Mouse (Mus musculus) CH12.LX (cell line): Measurements from ENCODE around the gene Fga. TPM values are rescaled to one million over a fixed set of nuclear protein-coding genes. Genes with fewer than 3 reads are reported as not detected.

ENCODE experiments used
- DNase-seq: peaks from one replicate; pipeline ENCODE4 v3.0.0-alpha.2; 2013; ENCODE audit errors: extremely low read depth
- H3K27ac ChIP-seq: 2 replicates; pipeline ENCODE4 v1.5.1; 2012; ENCODE audit warnings: low read depth, mild to moderate bottlenecking, control low read depth, moderate library complexity; ENCODE audit not compliant: insufficient read depth
- H3K27me3 ChIP-seq: replicated peaks from 2 replicates; pipeline ENCODE3; 2012; ENCODE audit warnings: inconsistent platforms
- H3K36me3 ChIP-seq, 2 experiments: replicated peaks in 1 of 2; 2 replicates each; pipeline versions ENCODE3 to v1.6.1; 2012; ENCODE audit warnings: inconsistent platforms in 1 of 2, low read length in 1 of 2, mild to moderate bottlenecking in 1 of 2, mixed read lengths in 1 of 2, moderate library complexity in 1 of 2; ENCODE audit not compliant: control insufficient read depth in 1 of 2, insufficient read depth in 1 of 2
- H3K4me1 ChIP-seq, 2 experiments: 2 replicates each; pipeline ENCODE4 v1.6.1; 2012; ENCODE audit warnings: inconsistent platforms in 1 of 2, moderate library complexity in 1 of 2; ENCODE audit not compliant: insufficient read depth in 2 of 2, control insufficient read depth in 1 of 2
- H3K4me2 ChIP-seq: 2 replicates; pipeline ENCODE4 v1.6.1; 2012; ENCODE audit warnings: low read depth, mild to moderate bottlenecking, control low read depth; ENCODE audit not compliant: poor library complexity, insufficient read depth, severe bottlenecking
- H3K4me3 ChIP-seq, 3 experiments: fragments of 150-350 bp in 1 of 3; sonication (generic) in 1 of 3; replicated peaks in 1 of 3; 2 replicates each; pipeline versions ENCODE3 to v1.5.1; 2011 to 2012; ENCODE audit warnings: low read depth in 2 of 3, low read length in 2 of 3, mild to moderate bottlenecking in 2 of 3, moderate library complexity in 2 of 3, control low read depth in 1 of 3, improper control_type of control experiment in 1 of 3, inconsistent platforms in 1 of 3, mixed read lengths in 1 of 3; ENCODE audit not compliant: poor library complexity in 1 of 3
- H3K79me2 ChIP-seq: replicated peaks from 2 replicates; pipeline ENCODE4 v1.6.1; 2012; ENCODE audit warnings: mild to moderate bottlenecking, moderate library complexity; ENCODE audit not compliant: control insufficient read depth, poor library complexity, insufficient read depth, severe bottlenecking; ENCODE audit errors: extremely low read depth
- H3K9ac ChIP-seq: 2 replicates; pipeline ENCODE4 v1.6.1; 2012; ENCODE audit warnings: low read depth, mild to moderate bottlenecking, control low read depth, moderate library complexity; ENCODE audit not compliant: insufficient read depth
- H3K9me3 ChIP-seq: replicated peaks from 2 replicates; pipeline ENCODE3; 2012; ENCODE audit warnings: low read length, inconsistent platforms, mixed read lengths
- CHD1 ChIP-seq: IDR thresholded peaks from 2 replicates; pipeline ENCODE4 v1.6.1; 2012; ENCODE audit warnings: low read depth, low read length, improper control_type of control experiment, inconsistent platforms
- CHD2 ChIP-seq: IDR thresholded peaks from 2 replicates; pipeline ENCODE4 v1.6.1; 2011; ENCODE audit warnings: low read length, improper control_type of control experiment
- CTCF ChIP-seq, 2 experiments: IDR thresholded peaks in 1 of 2; conservative IDR thresholded peaks in 1 of 2; 2 replicates each; pipeline ENCODE4 v1.5.1; 2011 to 2012; ENCODE audit warnings: low read depth in 2 of 2, low read length in 2 of 2, improper control_type of control experiment in 1 of 2, inconsistent platforms in 1 of 2, mild to moderate bottlenecking in 1 of 2, moderate library complexity in 1 of 2
- EP300 ChIP-seq: IDR thresholded peaks from 2 replicates; pipeline ENCODE4 v1.6.1; 2011; ENCODE audit warnings: low read length, improper control_type of control experiment
- GABPA ChIP-seq: IDR thresholded peaks from 2 replicates; pipeline ENCODE4 v1.6.1; 2012; ENCODE audit warnings: low read depth, low read length, improper control_type of control experiment, inconsistent platforms; ENCODE audit not compliant: insufficient replicate concordance
- HCFC1 ChIP-seq: IDR thresholded peaks from 2 replicates; pipeline ENCODE4 v1.6.1; 2012; ENCODE audit warnings: low read depth, mild to moderate bottlenecking, inconsistent platforms, low read length, improper control_type of control experiment
- JUN ChIP-seq: IDR thresholded peaks from 2 replicates; pipeline ENCODE4 v1.6.1; 2011; ENCODE audit warnings: low read depth, mild to moderate bottlenecking, low read length, improper control_type of control experiment, moderate library complexity; ENCODE audit not compliant: insufficient read depth
- MAX ChIP-seq: IDR thresholded peaks from 2 replicates; pipeline ENCODE4 v1.6.1; 2011; ENCODE audit warnings: low read length, improper control_type of control experiment
- MAZ ChIP-seq: IDR thresholded peaks from 2 replicates; pipeline ENCODE4 v1.6.1; 2012; ENCODE audit warnings: low read depth, mild to moderate bottlenecking, inconsistent platforms, low read length, improper control_type of control experiment, moderate library complexity
- MEF2A ChIP-seq: IDR thresholded peaks from 2 replicates; pipeline ENCODE4 v1.6.1; 2014; ENCODE audit warnings: low read depth, mild to moderate bottlenecking, inconsistent platforms, low read length, improper control_type of control experiment, borderline replicate concordance
- NELFE ChIP-seq: IDR thresholded peaks from 2 replicates; pipeline ENCODE4 v1.6.1; 2011; ENCODE audit warnings: low read depth, low read length, improper control_type of control experiment
- NRF1 ChIP-seq: IDR thresholded peaks from 2 replicates; pipeline ENCODE4 v1.6.1; 2014; ENCODE audit warnings: low read depth, mild to moderate bottlenecking, inconsistent platforms, low read length, improper control_type of control experiment, moderate library complexity
- POLR2A ChIP-seq: IDR thresholded peaks from 2 replicates; pipeline ENCODE4 v1.6.1; 2011; ENCODE audit warnings: low read depth, mild to moderate bottlenecking, improper control_type of control experiment, low read length
- POLR2AphosphoS2 ChIP-seq: IDR thresholded peaks from 2 replicates; pipeline ENCODE4 v1.6.1; 2011; ENCODE audit warnings: low read depth, low read length, improper control_type of control experiment
- RCOR1 ChIP-seq: conservative IDR thresholded peaks from 2 replicates; pipeline ENCODE4 v1.6.1; 2012; ENCODE audit warnings: low read depth, mild to moderate bottlenecking, inconsistent platforms, low read length, improper control_type of control experiment
- SIN3A ChIP-seq: IDR thresholded peaks from 2 replicates; pipeline ENCODE4 v1.6.1; 2012; ENCODE audit warnings: low read length, improper control_type of control experiment, inconsistent platforms
- SMC3 ChIP-seq: IDR thresholded peaks from 2 replicates; pipeline ENCODE4 v1.6.1; 2011; ENCODE audit warnings: low read depth, low read length, improper control_type of control experiment
- TBP ChIP-seq: conservative IDR thresholded peaks from 2 replicates; pipeline ENCODE4 v1.6.1; 2011; ENCODE audit warnings: low read depth, low read length, improper control_type of control experiment
- ZC3H11A ChIP-seq: IDR thresholded peaks from 2 replicates; pipeline ENCODE4 v1.6.1; 2012; ENCODE audit warnings: low read depth, mild to moderate bottlenecking, inconsistent platforms, low read length, improper control_type of control experiment
- ZKSCAN1 ChIP-seq: IDR thresholded peaks from 2 replicates; pipeline ENCODE4 v1.6.1; 2012; ENCODE audit warnings: low read depth, inconsistent platforms, low read length, improper control_type of control experiment, borderline replicate concordance
- ZNF384 ChIP-seq: IDR thresholded peaks from 2 replicates; pipeline ENCODE4 v1.6.1; 2012; ENCODE audit warnings: low read depth, low read length, improper control_type of control experiment, inconsistent platforms
- dilution Hi-C: fragments of 300-500 bp; cut with MboI; formaldehyde crosslinking; loops from 2 replicates; pipeline ENCODE4 v1.14.3; 2020; ENCODE audit warnings: low sequenced_read_pairs; ENCODE audit not compliant: extremely low pct_unique_long_range_greater_than_20kb, extremely low pct_ligation_motif_present
- in situ Hi-C: fragments of 300-500 bp; cut with MboI; formaldehyde crosslinking; loops from 3 replicates; pipeline ENCODE4 v1.14.3; 2019; ENCODE audit warnings: low sequenced_read_pairs, low pct_ligation_motif_present, low pct_unique_long_range_greater_than_20kb, mixed read lengths
- polyA plus RNA-seq: library from polyadenylated mRNA; unstranded; fragments of >175 nt; gene quantifications from 2 replicates; pipeline ENCODE4 v1.2.1, GENCODE M21; 2012; ENCODE audit warnings: low read depth; ENCODE audit not compliant: insufficient read length
- total RNA-seq, 2 experiments: library from RNA; depleted of rRNA; stranded (reverse); fragments of 300-350 nt in 1 of 2; fragments of >200 nt in 1 of 2; gene quantifications; 2 replicates each; pipeline ENCODE4 v1.2.3; 2012 to 2014

Fga gene
- total and polyA plus RNA-seq, 3 experiments: not detected

DNA sequence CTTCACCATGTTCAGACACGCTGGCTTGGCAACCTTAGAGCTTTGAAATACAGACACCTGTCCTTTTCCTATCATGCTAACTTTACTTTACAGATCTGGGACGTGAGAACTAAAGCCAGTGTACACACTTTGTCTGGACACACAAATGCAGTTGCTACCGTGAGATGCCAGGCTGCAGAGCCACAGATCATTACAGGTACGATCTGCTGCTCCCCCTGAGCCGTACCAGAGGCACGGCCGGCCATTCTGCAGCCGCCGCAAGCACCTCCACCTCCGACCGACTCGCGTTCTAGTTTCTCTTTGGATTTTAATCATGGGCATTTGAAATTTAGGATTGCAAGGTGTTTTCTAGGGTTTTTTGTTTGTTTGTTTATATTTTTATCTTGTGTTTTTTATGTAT, 43.0 kb downstream of the Fga start:
- Histone ChIP-seq H3K4me2 (no peak overlapping the region), H3K36me3 (peaks cover 61 to 88% of the 10 kb centered on the region in 2 experiments), H3K4me1 (no peaks in the 10 kb centered on the region), H3K27me3 (no peaks in the 10 kb centered on the region), H3K9ac (no peak overlapping the region), H3K79me2 (no peaks in the 10 kb centered on the region), H3K4me3 (no peak overlapping the region), H3K9me3 (no peaks in the 10 kb centered on the region), H3K27ac (no peak overlapping the region)
- dilution Hi-C loops (no loop called here), in situ Hi-C loops (no loop called here)
- DNase-seq: no peak
- TF ChIP-seq HCFC1: no peak
- no peak for TF ChIP-seq MEF2A
- no peak for TF ChIP-seq JUN
- no peak for TF ChIP-seq ZC3H11A
- no peak for TF ChIP-seq MAZ
- TF ChIP-seq RCOR1: no peak
- no peak for TF ChIP-seq ZKSCAN1
- TF ChIP-seq CTCF (conservative IDR thresholded peaks at IDR 0.05 in 1 of 2, IDR thresholded peaks at IDR 0.05 in 1 of 2; ENCODE audit: low read depth in 2 of 2, low read length in 2 of 2): no peak
- no peak for TF ChIP-seq GABPA
- no peak for TF ChIP-seq SMC3
- no peak for TF ChIP-seq EP300
- no peak for TF ChIP-seq NELFE
- TF ChIP-seq NRF1: no peak
- no peak for TF ChIP-seq CHD2
- TF ChIP-seq POLR2AphosphoS2: no peak
- no peak for TF ChIP-seq ZNF384
- TF ChIP-seq POLR2A: no peak

DNA sequence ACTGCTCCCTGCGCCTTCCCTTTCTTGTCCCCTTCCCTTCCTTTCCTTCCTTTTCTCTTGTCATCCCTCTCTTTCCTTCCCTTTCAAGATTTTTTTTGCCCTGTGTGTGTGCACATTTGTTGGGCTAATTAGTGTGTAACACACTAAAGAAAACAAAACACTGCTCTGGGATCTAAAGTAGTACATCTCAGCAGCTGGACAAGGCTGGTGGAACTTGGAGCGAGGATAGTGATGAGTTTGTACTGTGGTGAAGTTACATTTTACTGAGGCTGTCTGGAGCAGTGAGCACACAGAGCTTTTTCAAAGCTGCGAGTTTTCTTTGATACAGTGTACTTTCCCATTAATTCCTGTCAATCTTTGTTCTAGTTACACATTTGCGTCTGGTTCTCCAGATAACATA, 44.4 kb downstream of the Fga start:
- no peak for DNase-seq
- Histone ChIP-seq H3K4me1 (no peaks in the 10 kb centered on the region), H3K36me3 (peaks cover 53 to 84% of the 10 kb centered on the region in 2 experiments), H3K9ac (no peak overlapping the region), H3K4me3 (no peak overlapping the region), H3K9me3 (no peaks in the 10 kb centered on the region), H3K27me3 (no peaks in the 10 kb centered on the region), H3K4me2 (no peak overlapping the region), H3K27ac (no peak overlapping the region), H3K79me2 (no peaks in the 10 kb centered on the region)
- no peak for TF ChIP-seq SIN3A
- TF ChIP-seq CHD1: no peak
- no peak for TF ChIP-seq TBP
- no peak for TF ChIP-seq GABPA
- no peak for TF ChIP-seq EP300
- TF ChIP-seq MAX: no peak
- dilution Hi-C loops (no loop called here), in situ Hi-C loops (no loop called here)
